Mouse (Mus musculus) spleen, adult 2 months (tissue): ENCODE measurements around the gene Prkn.

ENCODE experiments used
- CTCF ChIP-seq: fragments of 200-500 bp; IDR thresholded peaks from 2 replicates; pipeline ENCODE4 v1.5.1; 2011; ENCODE audit warnings: mild to moderate bottlenecking, inconsistent platforms; ENCODE audit not compliant: insufficient read depth, insufficient read length, insufficient replicate concordance; ENCODE audit errors: extremely low read depth
- POLR2A ChIP-seq: fragments of 200-500 bp; IDR thresholded peaks from 2 replicates; pipeline ENCODE4 v1.6.1; 2011; ENCODE audit warnings: low read depth, low read length, inconsistent platforms

DNA sequence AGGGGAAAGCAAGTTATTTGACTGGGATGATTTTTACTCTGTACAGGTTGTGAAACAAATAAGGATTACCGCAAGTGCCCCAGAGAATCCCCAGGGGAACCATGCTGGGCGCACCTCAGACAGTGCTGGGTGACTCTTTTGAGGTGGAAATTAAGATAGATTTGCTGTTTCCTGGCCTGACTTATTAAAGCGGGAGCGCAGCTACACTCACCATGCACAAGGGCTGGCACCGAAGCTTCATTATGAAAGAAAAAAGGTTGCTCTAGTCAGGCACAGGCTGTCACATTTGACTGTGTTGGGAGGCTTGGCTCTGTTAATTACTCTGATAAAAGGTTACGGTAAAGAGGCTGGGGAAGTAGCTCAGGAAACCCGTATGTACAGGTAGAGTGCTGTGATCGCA lies 97.7 kb downstream of the Prkn start:
- TF ChIP-seq CTCF (no peak), POLR2A (no peak)
